Mouse (Mus musculus): ENCODE results near the gene Cd6. TPM values are rescaled to one million over a fixed set of nuclear protein-coding genes. Genes with fewer than 3 reads are reported as not detected.

Gene Cd6
- total and polyA plus RNA-seq, 3 experiments = 0.09 to 0.73 (median 0.17) TPM

- Histone ChIP-seq H3K79me2 (replicated peaks; ENCODE audit: control insufficient read depth, extremely low read depth, insufficient read depth, poor library complexity, severe bottlenecking) (no peaks in the 10 kb centered on the region; the same call in 1 of the 2 replicates), H3K36me3 (replicated peaks in 1 of 2; ENCODE audit: control insufficient read depth in 1 of 2, insufficient read depth in 1 of 2, low read length in 1 of 2) (peaks cover 15 to 56% of the 10 kb centered on the region in 2 experiments), H3K4me2 (ENCODE audit: insufficient read depth, low read depth, poor library complexity, severe bottlenecking) (no peak overlapping the region), H3K27ac (ENCODE audit: insufficient read depth, low read depth) (no peak overlapping the region), H3K9me3 (replicated peaks; ENCODE audit: low read length) (no peaks in the 10 kb centered on the region), H3K27me3 (replicated peaks) (no peaks in the 10 kb centered on the region), H3K9ac (ENCODE audit: insufficient read depth, low read depth) (no peak overlapping the region), H3K4me1 (ENCODE audit: control insufficient read depth in 1 of 2, insufficient read depth in 2 of 2) (peaks cover 15 to 78% of the 10 kb centered on the region in 2 experiments), H3K4me3 (replicated peaks in 1 of 3; ENCODE audit: low read depth in 2 of 3, low read length in 2 of 3, poor library complexity in 1 of 3) (no peak overlapping the region)
- dilution Hi-C loops (cut with MboI; ENCODE audit: extremely low pct_ligation_motif_present, extremely low pct_unique_long_range_greater_than_20kb, low sequenced_read_pairs) (no loop called here), in situ Hi-C loops (cut with MboI; ENCODE audit: low pct_ligation_motif_present, low pct_unique_long_range_greater_than_20kb, low sequenced_read_pairs) (no loop called here)
- no peak for DNase-seq (ENCODE audit: extremely low read depth)
- TF ChIP-seq RCOR1 (conservative IDR thresholded peaks at IDR 0.05; ENCODE audit: low read depth, low read length) (no peak), ZC3H11A (IDR thresholded peaks at IDR 0.05; ENCODE audit: low read depth, low read length) (no peak), BHLHE40 (IDR thresholded peaks at IDR 0.05; ENCODE audit: low read depth, low read length) (no peak), HCFC1 (IDR thresholded peaks at IDR 0.05; ENCODE audit: low read depth, low read length) (no peak), MAFK (IDR thresholded peaks at IDR 0.05; ENCODE audit: insufficient replicate concordance, low read length) (no peak), GABPA (IDR thresholded peaks at IDR 0.05; ENCODE audit: insufficient replicate concordance, low read depth, low read length) (no peak), USF2 (conservative IDR thresholded peaks at IDR 0.05; ENCODE audit: low read depth, low read length) (no peak), NELFE (IDR thresholded peaks at IDR 0.05; ENCODE audit: low read depth, low read length) (no peak), SMC3 (IDR thresholded peaks at IDR 0.05; ENCODE audit: low read depth, low read length) (no peak), ETS1 (conservative IDR thresholded peaks at IDR 0.05; ENCODE audit: low read depth, low read length) (no peak), ZNF384 (IDR thresholded peaks at IDR 0.05; ENCODE audit: low read depth, low read length) (no peak)
Measured at GRCm38 (mm10) chr19:10783168-10783567, 46.7 kb downstream of the Cd6 start.

DNA sequence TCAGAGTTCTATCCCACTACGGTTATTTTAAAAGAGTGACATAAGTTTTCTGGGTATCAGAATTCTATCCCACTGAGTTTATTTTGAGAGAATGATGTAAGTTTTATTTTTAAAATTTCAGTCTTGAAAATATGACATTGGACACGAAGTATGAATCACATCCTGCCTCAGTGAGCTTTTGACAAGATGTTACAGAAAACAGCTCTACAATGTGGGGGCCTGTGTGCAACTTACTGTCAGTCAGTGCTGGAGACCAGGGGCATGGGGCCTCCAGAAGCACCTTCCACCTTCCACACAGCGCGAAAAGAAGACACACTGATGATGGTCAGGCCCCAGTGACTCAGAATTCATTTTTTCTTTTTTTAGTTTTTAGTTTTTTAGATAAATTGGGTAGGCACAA is 48.2 kb downstream of the Cd6 start:
- DNase-seq (ENCODE audit: extremely low read depth) = no peak
- no peak overlapping the region for H3K27ac ChIP-seq (ENCODE audit: insufficient read depth, low read depth)
- H3K27me3 ChIP-seq (replicated peaks) = no peaks in the 10 kb centered on the region
- dilution Hi-C loops (cut with MboI; ENCODE audit: extremely low pct_ligation_motif_present, extremely low pct_unique_long_range_greater_than_20kb, low sequenced_read_pairs) (no loop called here), in situ Hi-C loops (cut with MboI; ENCODE audit: low pct_ligation_motif_present, low pct_unique_long_range_greater_than_20kb, low sequenced_read_pairs) (no loop called here)
- no peak for TF ChIP-seq MAX (IDR thresholded peaks at IDR 0.05; ENCODE audit: low read length)
- 0 out of 2 replicates have a peak, but pooled peaks have one; percentile 10 for TF ChIP-seq ETS1 (conservative IDR thresholded peaks at IDR 0.05; ENCODE audit: low read depth, low read length)
- no peak for TF ChIP-seq ZKSCAN1 (IDR thresholded peaks at IDR 0.05; ENCODE audit: borderline replicate concordance, low read depth, low read length)
- 0 out of 2 replicates have a peak, but pooled peaks have one; percentile 14 for TF ChIP-seq MEF2A (IDR thresholded peaks at IDR 0.05; ENCODE audit: borderline replicate concordance, low read depth, low read length)
- no peaks in the 10 kb centered on the region; the same call in 1 of the 2 replicates for H3K79me2 ChIP-seq (replicated peaks; ENCODE audit: control insufficient read depth, extremely low read depth, insufficient read depth, poor library complexity, severe bottlenecking)
- H3K9ac ChIP-seq (ENCODE audit: insufficient read depth, low read depth) = no peak overlapping the region
- H3K36me3 ChIP-seq (replicated peaks in 1 of 2; ENCODE audit: control insufficient read depth in 1 of 2, insufficient read depth in 1 of 2, low read length in 1 of 2) = peaks cover 6 to 49% of the 10 kb centered on the region in 2 experiments
- peaks cover 15 to 63% of the 10 kb centered on the region in 2 experiments for H3K4me1 ChIP-seq (ENCODE audit: control insufficient read depth in 1 of 2, insufficient read depth in 2 of 2)
- no peaks in the 10 kb centered on the region for H3K9me3 ChIP-seq (replicated peaks; ENCODE audit: low read length)
- no peak overlapping the region for H3K4me2 ChIP-seq (ENCODE audit: insufficient read depth, low read depth, poor library complexity, severe bottlenecking)
- no peak overlapping the region for H3K4me3 ChIP-seq (replicated peaks in 1 of 3; ENCODE audit: low read depth in 2 of 3, low read length in 2 of 3, poor library complexity in 1 of 3)

Measured in CH12.LX (cell line).